Comparison of ENCODE assay signal across 16 mouse cellular contexts in genomic region chr19:53002166-53003095, GRCm38 (mm10). TPM values are rescaled to one million over a fixed set of nuclear protein-coding genes. Genes with fewer than 3 reads are reported as not detected.
DNase-seq lines count a peak whose midpoint lies in the region; ATAC-seq lines count a peak whose summit lies in the region.
"Had no signal": no experiment of that assay in that cellular context is flagged by ENCODE, and none has a peak within 500 bp of the region (broad histone marks: within the 10 kb centered on the region; RNA-seq: fewer than 3 reads in every experiment).

No protein-coding gene starts in this region.

- ATAC-seq in lung, embryonic 16.5 days (ENCODE audit: low read depth): peak; percentile 46; the same call in 1 of the 2 replicates
- peak; percentile 84 for ATAC-seq in liver, embryonic 12.5 days
- ATAC-seq in forebrain, embryonic 13.5 days: no peak
- ATAC-seq: CD4-positive, CD25-positive, alpha-beta regulatory T cell, adult 4 months; forebrain, embryonic 15.5 days had no signal

- no peak overlapping the region for H3K9ac ChIP-seq in lung, embryonic 16.5 days (ENCODE audit: low read length)
- peak overlapping the region; percentile 40; the same call in 1 of the 2 replicates for H3K9ac ChIP-seq in liver, embryonic 12.5 days
- H3K9ac ChIP-seq in forebrain, embryonic 13.5 days: no peak overlapping the region
- H3K9ac ChIP-seq: embryonic facial prominence, embryonic 12.5 days; forebrain, embryonic 15.5 days; lung, embryonic 15.5 days had no signal

- H3K4me1 ChIP-seq in lung, embryonic 16.5 days (replicated peaks; ENCODE audit: control insufficient read depth, insufficient read depth, low read length): no peaks in the 10 kb centered on the region
- peaks cover 47% of the 10 kb centered on the region for H3K4me1 ChIP-seq in erythroblast, embryonic 14.5 days (ENCODE audit: control insufficient read depth)
- peaks cover 41% of the 10 kb centered on the region for H3K4me1 ChIP-seq in liver, embryonic 12.5 days
- H3K4me1 ChIP-seq in forebrain, embryonic 13.5 days: no peaks in the 10 kb centered on the region
- no peaks in the 10 kb centered on the region for H3K4me1 ChIP-seq in embryonic facial prominence, embryonic 10.5 days
- H3K4me1 ChIP-seq: embryonic facial prominence, embryonic 12.5 days; forebrain, embryonic 15.5 days had no signal

- DNase-seq in lung, postnatal 14 days: no peak
- DNase-seq in testis, postnatal 10 days (ENCODE audit: low spot score): peak; percentile 76
- DNase-seq in embryonic facial prominence, embryonic 10.5 days (ENCODE audit: low spot score): no peak
- DNase-seq: cerebellum, postnatal 10 days; heart, adult 18-20 months; thymus, postnatal 14 days had no signal

- H3K4me3 ChIP-seq in lung, embryonic 16.5 days (ENCODE audit: low read length): no peak overlapping the region
- peak overlapping the region; percentile 32 for H3K4me3 ChIP-seq in erythroblast, embryonic 14.5 days (replicated peaks)
- H3K4me3 ChIP-seq in liver, embryonic 12.5 days: 0 out of 2 replicates have a peak overlapping the region, but pooled peaks have one; percentile 4
- H3K4me3 ChIP-seq in forebrain, embryonic 13.5 days: no peak overlapping the region
- H3K4me3 ChIP-seq in embryonic facial prominence, embryonic 10.5 days: no peak overlapping the region
- H3K4me3 ChIP-seq: embryonic facial prominence, embryonic 12.5 days; forebrain, embryonic 15.5 days; lung, embryonic 15.5 days; myocyte had no signal

- peaks cover 48% of the 10 kb centered on the region for H3K36me3 ChIP-seq in lung, embryonic 16.5 days (ENCODE audit: control insufficient read depth, insufficient read depth, low read length)
- peaks cover 100% of the 10 kb centered on the region for H3K36me3 ChIP-seq in erythroblast, embryonic 14.5 days (ENCODE audit: control insufficient read depth)
- H3K36me3 ChIP-seq in liver, embryonic 12.5 days: peaks cover 100% of the 10 kb centered on the region
- peaks cover 96% of the 10 kb centered on the region for H3K36me3 ChIP-seq in forebrain, embryonic 13.5 days (ENCODE audit: poor library complexity, severe bottlenecking)
- H3K36me3 ChIP-seq in embryonic facial prominence, embryonic 10.5 days (replicated peaks): peaks cover 99% of the 10 kb centered on the region

- H3K9me3 ChIP-seq in lung, embryonic 16.5 days (ENCODE audit: control insufficient read depth, low read length): no peaks in the 10 kb centered on the region
- no peaks in the 10 kb centered on the region for H3K9me3 ChIP-seq in erythroblast, embryonic 14.5 days (ENCODE audit: control insufficient read depth, low read length)
- no peaks in the 10 kb centered on the region for H3K9me3 ChIP-seq in liver, embryonic 12.5 days (replicated peaks)
- no peaks in the 10 kb centered on the region for H3K9me3 ChIP-seq in forebrain, embryonic 13.5 days (replicated peaks)
- no peaks in the 10 kb centered on the region for H3K9me3 ChIP-seq in embryonic facial prominence, embryonic 10.5 days
- H3K9me3 ChIP-seq: embryonic facial prominence, embryonic 12.5 days; forebrain, embryonic 15.5 days; lung, embryonic 15.5 days had no signal

- no peak overlapping the region for H3K27ac ChIP-seq in lung, embryonic 16.5 days (ENCODE audit: low read length)
- peak overlapping the region; percentile 90 for H3K27ac ChIP-seq in liver, embryonic 12.5 days
- no peak overlapping the region for H3K27ac ChIP-seq in forebrain, embryonic 13.5 days
- H3K27ac ChIP-seq in embryonic facial prominence, embryonic 10.5 days (replicated peaks): no peak overlapping the region
- H3K27ac ChIP-seq: embryonic facial prominence, embryonic 12.5 days; forebrain, embryonic 15.5 days; lung, embryonic 15.5 days had no signal

- H3K27me3 ChIP-seq in lung, embryonic 16.5 days (ENCODE audit: control insufficient read depth, insufficient read depth, low read depth, low read length): no peaks in the 10 kb centered on the region
- no peaks in the 10 kb centered on the region for H3K27me3 ChIP-seq in erythroblast, embryonic 14.5 days (ENCODE audit: control insufficient read depth)
- H3K27me3 ChIP-seq in liver, embryonic 12.5 days (replicated peaks): no peaks in the 10 kb centered on the region
- H3K27me3 ChIP-seq in forebrain, embryonic 13.5 days: no peaks in the 10 kb centered on the region
- no peaks in the 10 kb centered on the region for H3K27me3 ChIP-seq in embryonic facial prominence, embryonic 10.5 days (replicated peaks; ENCODE audit: low read depth, poor library complexity, severe bottlenecking)
- H3K27me3 ChIP-seq: embryonic facial prominence, embryonic 12.5 days; forebrain, embryonic 15.5 days; lung, embryonic 15.5 days had no signal

- H3K4me2 ChIP-seq in lung, embryonic 16.5 days (ENCODE audit: low read depth, low read length): no peak overlapping the region
- peak overlapping the region; percentile 55 for H3K4me2 ChIP-seq in liver, embryonic 12.5 days
- H3K4me2 ChIP-seq in forebrain, embryonic 13.5 days: no peak overlapping the region
- H3K4me2 ChIP-seq: embryonic facial prominence, embryonic 12.5 days; forebrain, embryonic 15.5 days; lung, embryonic 15.5 days; midbrain, embryonic 11.5 days had no signal

- WGBS in lung, embryonic 16.5 days: 67% methylated on average over 23 of the region's 23 CpGs
- 70% methylated on average over 23 of the region's 23 CpGs for WGBS in liver, embryonic 12.5 days (ENCODE audit: insufficient replicate concordance)
- WGBS in forebrain, embryonic 13.5 days: 94% methylated on average over 23 of the region's 23 CpGs
- WGBS in embryonic facial prominence, embryonic 10.5 days: 94% methylated on average over 23 of the region's 23 CpGs

RNA-seq across cellular contexts. Expression of gene Xpnpep1, which starts 37.6 kb away (rescaled TPM):
- 148 and 169 TPM in 2 replicates for polyA plus RNA-seq in lung, embryonic 16.5 days (2015; fragmentation: Nextera tagmentation; extraction: Ambion mirVana)
- 5.7 and 8.0 TPM in 2 replicates for polyA plus RNA-seq in erythroblast, embryonic 14.5 days (2012)
- polyA plus RNA-seq in liver, embryonic 12.5 days (2016; fragmentation: Nextera tagmentation; extraction: Ambion mirVana): 124 and 133 TPM in 2 replicates
- 120 and 130 TPM in 2 replicates for polyA plus RNA-seq in forebrain, embryonic 13.5 days (2015; fragmentation: Nextera tagmentation; extraction: Ambion mirVana)
- polyA plus RNA-seq in embryonic facial prominence, embryonic 10.5 days (2016; fragmentation: Nextera tagmentation; extraction: Ambion mirVana): 158 and 159 TPM in 2 replicates

Comparison
In these comparisons a context has a peak if more than half of its experiments do, and no peak if none do; other contexts are left out.
1. H3K4me3 ChIP-seq: peak in erythroblast, embryonic 14.5 days (single experiment) and liver, embryonic 12.5 days (single experiment); none in lung, embryonic 16.5 days (single experiment), forebrain, embryonic 13.5 days (single experiment) and embryonic facial prominence, embryonic 10.5 days (single experiment).
2. RNA of gene Xpnpep1, which starts 37.6 kb away (polyA plus RNA-seq): 148 to 169 TPM in lung, embryonic 16.5 days, 158 to 159 TPM in embryonic facial prominence, embryonic 10.5 days, 124 to 133 TPM in liver, embryonic 12.5 days and 120 to 130 TPM in forebrain, embryonic 13.5 days; 5.7 to 8.0 TPM in erythroblast, embryonic 14.5 days; every median in the first group is over 10 times any median in the second.